10 mouse cellular contexts compared by ENCODE assay signal in the genomic region with DNA sequence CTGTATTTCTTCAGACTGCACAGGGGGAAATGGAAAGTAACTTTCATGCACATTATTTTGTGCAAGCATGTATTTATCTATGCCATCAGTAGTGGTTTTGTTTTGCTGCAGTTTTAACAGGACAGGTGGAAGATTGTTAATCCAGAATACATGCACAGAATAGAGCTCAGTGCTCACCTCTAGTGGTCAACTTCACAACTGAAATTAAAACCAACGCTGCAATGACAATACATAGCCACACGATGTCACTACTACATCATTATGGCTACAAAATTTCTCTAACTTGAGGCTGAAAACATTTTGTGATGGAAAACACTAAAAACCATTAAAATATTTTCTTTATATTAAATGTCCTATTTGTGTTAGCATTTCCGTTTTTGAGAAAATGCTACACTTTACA. TPM values are rescaled to one million over a fixed set of nuclear protein-coding genes. Genes with fewer than 3 reads are reported as not detected.
DNase-seq lines count a peak whose midpoint lies in the region; ATAC-seq and TF ChIP-seq lines count a peak whose summit lies in the region.
"Had no signal": no experiment of that assay in that cellular context is flagged by ENCODE, and none has a peak within 500 bp of the region (broad histone marks: within the 10 kb centered on the region; RNA-seq: fewer than 3 reads in every experiment).

No protein-coding gene starts in this region.

- H3K9me3 ChIP-seq in liver, postnatal 0 days (ENCODE audit: low read length) = no peaks in the 10 kb centered on the region
- H3K9me3 ChIP-seq in lung, embryonic 14.5 days (ENCODE audit: low read depth, low read length) = no peaks in the 10 kb centered on the region

- WGBS in liver, postnatal 0 days (ENCODE audit: insufficient replicate concordance) = 7% methylated on average over 3 of the region's 3 CpGs
- 11% methylated on average over 3 of the region's 3 CpGs for WGBS in lung, embryonic 14.5 days

- no peak overlapping the region for H3K27ac ChIP-seq in liver, postnatal 0 days (ENCODE audit: low read depth)
- no peak overlapping the region for H3K27ac ChIP-seq in lung, embryonic 14.5 days (ENCODE audit: low read depth)

- no peak overlapping the region for H3K4me2 ChIP-seq in liver, postnatal 0 days (ENCODE audit: low read depth, low read length)
- no peak overlapping the region for H3K4me2 ChIP-seq in lung, embryonic 14.5 days

- no peak overlapping the region for H3K9ac ChIP-seq in liver, postnatal 0 days (replicated peaks)
- no peak overlapping the region for H3K9ac ChIP-seq in lung, embryonic 14.5 days

- peak; percentile 87 for TF ChIP-seq CTCF in liver, postnatal 0 days (IDR thresholded peaks at IDR 0.05; ENCODE audit: low read depth)
- peak; percentile 88 for TF ChIP-seq CTCF in lung, embryonic 14.5 days (IDR thresholded peaks at IDR 0.05; ENCODE audit: low read depth)

- no peak for ATAC-seq in liver, postnatal 0 days
- ATAC-seq in lung, embryonic 14.5 days (ENCODE audit: insufficient read depth) = no peak

- no peaks in the 10 kb centered on the region for H3K36me3 ChIP-seq in liver, postnatal 0 days (replicated peaks; ENCODE audit: insufficient read depth, low read length)
- no peaks in the 10 kb centered on the region for H3K36me3 ChIP-seq in lung, embryonic 14.5 days (ENCODE audit: insufficient read depth)

- H3K4me3 ChIP-seq in liver, postnatal 0 days (ENCODE audit: low read depth, low read length) = no peak overlapping the region
- H3K4me3 ChIP-seq in lung, embryonic 14.5 days (ENCODE audit: low read depth, low read length) = no peak overlapping the region

- DNase-seq in adrenal gland, adult 2 months = peak; percentile 13
- DNase-seq in adrenal gland, adult 18-20 months (ENCODE audit: low spot score in 2 of 2) = no peak
- DNase-seq in liver, postnatal 0 days = no peak
- no peak for DNase-seq in liver
- peak; percentile 25 for DNase-seq in cerebellum, adult 9-11 months
- peak; percentile 37 for DNase-seq in hindlimb bud, embryonic 11.5 days (ENCODE audit: extremely low spot score, low read depth, low spot score)
- DNase-seq in lung, embryonic 14.5 days = peak; percentile 81
- DNase-seq in right cerebral cortex, postnatal 36 days (ENCODE audit: low spot score in 2 of 2) = peak; percentile 5 to 6

- H3K4me1 ChIP-seq in liver, postnatal 0 days (ENCODE audit: insufficient read depth) = no peaks in the 10 kb centered on the region
- no peaks in the 10 kb centered on the region for H3K4me1 ChIP-seq in lung, embryonic 14.5 days (ENCODE audit: insufficient read depth)

- TF ChIP-seq EP300 in liver, postnatal 0 days (IDR thresholded peaks at IDR 0.05; ENCODE audit: low read depth) = no peak

- H3K27me3 ChIP-seq in liver, postnatal 0 days (ENCODE audit: insufficient read depth, low read length) = no peaks in the 10 kb centered on the region
- no peaks in the 10 kb centered on the region for H3K27me3 ChIP-seq in lung, embryonic 14.5 days (ENCODE audit: insufficient read depth, low read length)

RNA-seq across cellular contexts. Expression of gene Gucy2f, which starts 3.6 kb away (rescaled TPM):
- total RNA-seq in adrenal gland, adult 2 months (2021) = not detected
- polyA plus RNA-seq in adrenal gland, adult 2 months (2012; rRNA removed) = not detected in 2 replicates
- not detected for total RNA-seq in adrenal gland, adult 18-20 months (2021)
- 0.01 TPM in 1 of 2 replicates, not detected in the other for polyA plus RNA-seq in liver, postnatal 0 days (2015; fragmentation: Nextera tagmentation; extraction: Ambion mirVana)
- polyA plus RNA-seq in lung, embryonic 14.5 days (2014; fragmentation: Nextera tagmentation; extraction: Ambion mirVana) = 0.04 and 0.09 TPM in 2 replicates
- polyA plus RNA-seq: C2C12; heart, embryonic 16.5 days had no signal

RNA-seq across cellular contexts. Expression of gene Nxt2, which starts 26.3 kb away (rescaled TPM):
- 10 to 100 TPM; 14.7 to 17.9 TPM for total RNA-seq in adrenal gland, adult 2 months (2021)
- 1.1 TPM in 2 replicates for polyA plus RNA-seq in adrenal gland, adult 2 months (2012; rRNA removed)
- 10 to 100 TPM; 12.7 to 15.5 TPM for total RNA-seq in adrenal gland, adult 18-20 months (2021)
- 8.5 and 9.2 TPM in 2 replicates for polyA plus RNA-seq in liver, postnatal 0 days (2015; fragmentation: Nextera tagmentation; extraction: Ambion mirVana)
- 21.6 and 22.1 TPM in 2 replicates for polyA plus RNA-seq in lung, embryonic 14.5 days (2014; fragmentation: Nextera tagmentation; extraction: Ambion mirVana)

Comparison
In these comparisons a context has a peak if more than half of its experiments do, and no peak if none do; other contexts are left out.
1. DNase-seq: peak in adrenal gland, adult 2 months (single experiment), cerebellum, adult 9-11 months (single experiment), hindlimb bud, embryonic 11.5 days (single experiment), lung, embryonic 14.5 days (single experiment) and right cerebral cortex, postnatal 36 days (2 of 2); none in adrenal gland, adult 18-20 months (0 of 2), liver, postnatal 0 days (single experiment) and liver (single experiment).